Mouse (Mus musculus) heart, postnatal 0 days (tissue): ENCODE results near the gene Zfp563.

Source experiments
- CTCF ChIP-seq: IDR thresholded peaks from 2 replicates; pipeline ENCODE4 v1.5.1; 2016; ENCODE audit warnings: antibody characterized with exemption, control low read depth, low read depth
- EP300 ChIP-seq: IDR thresholded peaks from 2 replicates; pipeline ENCODE4 v1.6.1; 2016; ENCODE audit warnings: antibody characterized with exemption, low read depth

DNA sequence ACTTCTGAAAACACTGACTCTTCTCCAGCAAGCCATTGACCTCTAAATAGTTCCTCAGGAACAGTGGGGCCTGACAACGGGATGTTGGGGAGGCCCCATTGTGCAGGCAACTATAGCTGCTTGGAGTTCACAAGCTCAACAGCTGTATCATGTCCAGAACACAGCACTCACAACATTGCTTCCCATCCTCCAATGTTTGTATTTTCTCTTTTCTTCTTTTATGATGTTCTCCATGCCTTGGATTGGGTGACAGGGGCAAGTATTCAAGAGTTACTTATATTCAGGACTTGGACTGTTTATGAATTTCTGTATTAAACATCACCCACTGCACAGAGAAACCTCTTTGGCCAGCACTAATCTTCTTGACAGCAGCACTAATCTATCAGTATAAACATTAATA is 2.5 kb downstream of the Zfp563 start:
- TF ChIP-seq CTCF (no peak), EP300 (no peak)
